Mouse (Mus musculus) layer of hippocampus, postnatal 36 days (tissue): ENCODE results near the gene Rnf217. TPM values are rescaled to one million over a fixed set of nuclear protein-coding genes. Genes with fewer than 3 reads are reported as not detected.
A peak's percentile ranks its signal among the peaks of the same experiment; 100 is the strongest.

Experiments used
- DNase-seq, 2 experiments: peaks; one replicate each; pipeline ENCODE4 v3.0.0; 2022
- total RNA-seq, 2 experiments: library from RNA; stranded (reverse); gene quantifications; 2 replicates each; pipeline ENCODE4 v1.2.3; 2021

Rnf217 gene
- total RNA-seq, 2 experiments from 2014 or later = 6.6 to 7.1 TPM

DNA sequence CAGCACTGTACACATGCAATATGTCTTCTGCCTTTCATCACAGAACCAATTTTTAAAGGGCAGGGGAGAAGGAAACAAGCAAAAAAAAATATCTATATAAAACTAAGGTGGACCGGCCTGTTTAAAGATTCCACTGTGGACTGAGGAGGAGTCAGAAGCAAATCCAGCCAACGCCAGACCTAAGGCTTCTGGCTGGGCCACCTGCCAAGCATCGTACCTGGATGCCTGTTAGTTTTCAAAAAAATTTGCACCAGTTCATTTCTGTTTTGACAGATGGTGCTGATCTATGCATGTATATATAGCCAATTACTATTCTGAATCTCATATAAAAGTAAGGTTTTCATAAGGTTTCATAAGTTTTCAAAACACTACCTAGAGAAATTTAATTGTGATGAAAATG, 113.2 kb downstream of the Rnf217 start:
- no peak for DNase-seq

DNA sequence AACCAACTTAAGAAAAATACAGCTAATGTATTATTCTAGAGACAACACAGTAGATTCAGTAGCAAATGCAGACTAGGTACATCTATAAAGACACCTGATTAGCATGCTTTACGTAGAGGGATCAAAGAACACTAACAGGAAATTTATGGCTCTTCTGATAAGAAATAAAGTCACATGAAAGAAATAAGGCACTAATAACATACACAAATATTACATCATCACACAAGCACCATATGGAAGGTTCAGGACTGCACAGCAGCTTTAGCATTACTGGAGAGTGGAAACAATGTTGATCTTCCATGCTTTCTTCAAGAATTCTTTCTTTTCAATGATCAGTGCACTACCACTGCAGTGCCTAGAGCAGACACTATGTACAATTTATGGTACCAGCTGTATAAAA, 114.7 kb downstream of the Rnf217 start:
- no peak for DNase-seq

DNA sequence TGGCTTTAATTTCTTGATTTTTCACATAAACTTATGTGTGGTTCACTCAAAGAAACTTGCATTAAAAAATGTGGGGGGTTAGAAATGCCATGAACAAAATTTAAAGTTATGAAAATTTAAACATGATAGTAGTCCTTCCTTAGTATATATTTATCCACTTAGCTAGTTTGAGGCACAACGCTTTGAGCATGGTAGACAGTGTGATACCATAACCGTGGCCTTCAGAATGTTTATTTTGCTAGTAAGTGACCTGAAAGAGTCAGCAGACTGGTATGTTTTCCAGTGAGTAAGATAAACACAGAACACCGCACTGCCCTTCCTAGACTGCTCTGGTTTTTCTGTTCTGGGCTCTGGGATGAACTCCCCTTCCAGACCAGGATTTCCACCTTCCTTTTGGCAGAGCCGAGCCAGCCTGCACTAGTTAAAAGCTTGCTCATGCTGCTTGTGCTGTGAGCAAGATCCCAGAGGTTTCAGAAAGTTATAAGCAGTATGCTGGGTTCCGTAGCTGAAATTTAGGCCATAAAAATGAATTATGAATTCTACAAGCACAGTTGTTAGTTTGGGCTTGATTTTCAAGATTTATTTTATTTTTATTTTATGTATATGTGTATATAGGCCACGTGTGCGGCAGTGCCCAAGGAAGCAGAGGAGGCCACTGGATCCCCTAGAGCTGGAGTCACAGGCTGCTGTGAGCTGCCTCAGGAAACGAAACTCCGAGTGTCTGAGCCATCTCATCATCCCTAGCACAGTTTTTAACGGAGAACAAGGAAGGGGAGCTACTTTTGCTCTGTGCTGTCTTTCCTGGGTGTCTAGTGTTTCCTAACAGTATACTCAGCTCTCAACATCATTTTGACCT, 141.7 kb downstream of the Rnf217 start:
- no peak for DNase-seq

DNA sequence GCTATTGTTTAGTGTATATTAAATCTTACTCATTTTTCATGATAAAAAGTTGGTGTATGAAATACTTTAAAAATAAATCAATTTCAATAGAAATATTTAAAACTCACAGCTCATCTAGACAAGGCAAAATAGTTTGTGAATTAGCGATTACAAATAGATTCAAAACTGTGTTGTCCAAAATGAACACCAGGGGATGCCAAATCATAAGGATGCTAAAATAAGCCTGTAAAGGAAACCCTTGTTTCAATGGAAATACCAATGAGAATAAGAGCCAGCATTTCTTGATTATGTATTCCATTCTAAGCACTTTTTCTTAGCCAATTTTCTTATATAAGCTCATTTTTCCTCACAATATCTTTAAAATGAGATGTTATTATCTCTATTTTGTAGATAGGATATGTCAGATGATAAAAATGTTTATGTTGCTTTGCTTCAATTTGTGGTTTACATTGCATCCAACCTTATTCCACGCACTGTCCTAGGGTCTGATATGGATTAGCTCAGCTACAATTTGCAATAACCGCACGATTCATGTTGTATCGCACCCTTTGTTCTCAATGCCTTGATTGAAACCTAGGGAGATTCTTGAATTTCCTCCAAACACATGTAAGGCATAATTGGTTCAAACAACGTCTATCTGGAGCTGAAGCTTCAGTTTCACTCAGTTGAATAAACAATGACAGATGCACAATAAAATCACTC, 143.0 kb downstream of the Rnf217 start:
- no peak for DNase-seq

DNA sequence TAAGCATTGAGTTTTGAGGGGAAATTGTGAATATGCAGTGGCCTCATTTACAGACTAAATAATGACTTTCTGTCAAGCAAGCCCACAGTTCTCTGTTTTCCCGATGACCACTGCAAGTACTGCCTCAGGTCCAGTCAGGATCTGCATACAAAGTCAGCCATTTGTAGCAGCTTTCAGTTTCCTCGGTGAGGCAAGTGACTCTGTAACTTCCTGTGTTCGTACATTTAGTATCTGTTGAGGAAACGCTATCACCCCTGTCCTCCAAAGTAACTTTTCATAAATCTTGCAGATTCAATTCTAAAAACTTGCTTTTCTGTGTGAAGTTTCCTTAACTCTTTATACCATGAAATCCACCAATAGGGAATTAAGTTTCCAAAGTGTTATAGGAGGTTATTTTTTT, 143.6 kb downstream of the Rnf217 start:
- DNase-seq = no peak

DNA sequence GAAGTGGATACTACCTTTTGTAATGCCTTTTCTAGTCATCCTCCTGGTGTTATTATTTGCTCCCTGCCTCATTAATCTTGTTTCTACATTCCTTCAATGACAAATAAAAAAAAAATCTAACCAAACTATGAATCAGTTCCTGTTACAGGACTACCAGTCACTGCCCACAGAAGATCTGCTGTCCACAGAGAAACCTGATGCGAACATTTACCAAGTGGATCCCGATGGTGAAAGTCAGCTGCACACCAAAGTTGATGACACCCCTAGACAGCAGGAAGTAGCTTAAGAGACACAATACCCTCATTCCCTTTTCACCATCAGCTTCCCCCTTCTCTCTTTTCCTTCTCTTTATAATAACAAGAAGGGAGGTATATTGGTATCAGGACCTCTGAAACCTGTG, 145.9 kb downstream of the Rnf217 start:
- DNase-seq = no peak

DNA sequence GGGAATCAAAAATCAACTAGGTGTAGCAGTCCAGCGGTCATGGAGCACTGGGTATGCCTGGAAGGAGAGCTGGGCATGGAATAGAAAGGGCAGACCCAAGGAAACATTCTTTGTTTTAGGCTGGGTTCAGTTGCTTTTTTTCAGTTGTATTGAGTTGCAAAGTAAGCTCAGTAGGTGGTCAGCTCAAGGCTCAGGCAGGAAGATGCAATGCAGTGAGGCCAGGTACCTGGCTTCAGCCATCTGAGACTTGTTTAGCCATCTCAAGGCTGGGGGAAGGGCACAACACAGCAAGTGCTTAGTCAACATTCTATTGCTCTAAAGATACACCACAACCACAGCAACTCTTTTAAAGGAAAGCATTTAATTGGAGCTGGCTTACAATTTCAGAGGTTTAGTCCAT, 152.2 kb downstream of the Rnf217 start:
- DNase-seq = no peak

DNA sequence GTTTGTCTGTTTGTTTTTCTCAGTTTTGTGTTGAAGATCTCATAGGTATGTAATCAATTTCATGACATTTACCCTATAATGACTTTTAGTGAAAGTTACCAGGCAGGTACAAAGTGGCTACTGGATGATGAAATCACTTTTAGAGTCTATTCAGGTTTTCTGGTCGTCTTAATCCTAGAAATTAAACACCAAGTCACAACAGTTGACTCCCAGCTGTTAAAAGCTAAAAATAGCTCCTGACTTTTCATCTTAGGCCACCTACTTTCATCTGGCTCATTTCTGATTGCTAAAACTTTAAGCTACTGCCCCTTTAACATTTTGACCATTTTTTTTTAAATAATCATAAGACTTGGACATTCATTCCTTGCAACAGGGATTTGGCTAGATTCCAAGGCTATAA, 161.9 kb downstream of the Rnf217 start:
- no peak for DNase-seq

DNA sequence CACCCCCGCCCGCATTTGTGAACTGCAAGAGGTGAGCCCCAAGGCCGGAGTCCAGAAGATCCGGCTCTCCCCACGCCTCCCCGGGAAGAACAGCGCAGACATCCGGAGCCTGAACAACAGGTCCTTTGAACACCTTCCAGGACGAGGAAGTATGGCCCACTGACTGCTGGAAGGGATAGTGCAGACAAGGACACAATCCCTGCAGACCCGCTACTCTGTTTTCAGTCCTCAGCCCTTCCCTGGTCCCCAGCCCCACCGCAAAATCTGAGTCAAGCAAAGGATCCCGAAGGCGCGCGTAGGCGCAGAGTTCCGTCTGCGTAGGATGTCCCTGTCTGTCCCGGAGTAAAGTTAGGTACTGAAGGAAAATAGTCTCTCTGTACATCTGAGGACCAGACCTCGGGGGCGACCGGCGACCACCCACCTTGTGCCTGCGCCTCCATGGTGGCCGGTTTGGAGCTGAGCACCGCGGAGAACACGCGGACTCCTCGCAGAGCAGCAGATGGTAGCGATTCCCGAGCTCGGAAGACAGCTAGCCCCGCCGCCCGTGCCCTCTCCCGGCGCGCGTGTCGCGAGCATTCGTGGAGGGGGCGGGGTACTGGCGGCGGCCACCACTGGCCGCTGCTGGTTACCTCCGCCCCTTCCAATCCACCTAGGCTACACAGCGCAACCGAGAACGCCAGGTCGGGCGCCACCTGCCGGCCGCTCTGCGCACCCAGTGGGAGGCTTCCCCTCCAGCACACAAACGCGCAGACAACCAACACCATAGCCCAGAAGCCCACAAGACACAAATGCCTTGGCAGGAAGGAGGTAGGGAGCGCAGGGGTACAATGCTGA, 163.5 kb downstream of the Rnf217 start, which contains the start of gene Tpd52l1:
Gene Tpd52l1, minus strand, starts transcription at position 668 of the 834 bp plus-strand sequence.
- peak; percentile 81 to 86 for DNase-seq

DNA sequence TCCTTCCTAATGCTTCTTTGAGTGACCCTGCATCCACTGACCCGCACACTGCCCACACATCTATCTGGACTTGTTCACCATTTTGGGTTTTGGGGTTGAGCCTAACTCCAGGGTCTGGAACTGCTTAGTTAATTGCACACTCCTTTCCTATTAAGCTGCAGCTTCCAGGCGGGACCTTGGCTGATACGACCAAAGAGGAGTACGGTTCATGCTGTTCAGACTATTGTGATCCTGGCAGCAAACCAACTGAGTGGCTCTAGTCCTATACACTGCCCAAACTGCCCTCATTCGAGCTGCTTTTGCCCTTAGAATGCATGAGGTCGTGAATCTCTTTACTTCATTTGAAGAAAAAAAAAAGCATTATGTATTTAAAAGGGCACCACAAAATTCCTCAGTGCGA, 164.8 kb downstream of the Rnf217 start:
- no peak for DNase-seq

Other genes starting within 250 kb of the Rnf217 start
- gene Tpd52l1, start 163.2 kb downstream of the Rnf217 start, total RNA-seq = 10 to 100 TPM; 25.1 to 26.4 TPM